Mouse (Mus musculus): ENCODE data around the gene Rpl7l1. TPM values are rescaled to one million over a fixed set of nuclear protein-coding genes. Genes with fewer than 3 reads are reported as not detected.

Rpl7l1 gene
- polyA plus RNA-seq, 2 experiments = 38.0 to 65.5 TPM

- peak in 2 of 3 experiments; percentile 31 to 33 for DNase-seq (ENCODE audit: low read depth in 3 of 3, low spot score in 3 of 3)
- peaks cover 0 to 3% of the 10 kb centered on the region in 2 experiments; a peak in 2 of 4 replicates for H3K4me1 ChIP-seq (replicated peaks; ENCODE audit: control insufficient read depth in 2 of 2, insufficient read depth in 2 of 2, low read length in 1 of 2)
- no peak overlapping the region for H3K4me2 ChIP-seq (ENCODE audit: low read depth)
- no peak overlapping the region for H3K9ac ChIP-seq (replicated peaks)
- ATAC-seq (ENCODE audit: insufficient read depth) = peak; percentile 26; the same call in 1 of the 2 replicates
- TF ChIP-seq CTCF (IDR thresholded peaks at IDR 0.05; ENCODE audit: low read depth) = peak; percentile 81
- TF ChIP-seq EP300 (IDR thresholded peaks at IDR 0.05; ENCODE audit: low read depth) = no peak
- H3K9me3 ChIP-seq (ENCODE audit: control insufficient read depth, low read length) = no peaks in the 10 kb centered on the region
- H3K27ac ChIP-seq = no peak overlapping the region
- no peak overlapping the region for H3K4me3 ChIP-seq (ENCODE audit: insufficient read depth in 1 of 2, low read depth in 2 of 2, low read length in 2 of 2)
- no peaks in the 10 kb centered on the region for H3K36me3 ChIP-seq (replicated peaks; ENCODE audit: control insufficient read depth, insufficient read depth, low read depth)
- H3K27me3 ChIP-seq (ENCODE audit: control insufficient read depth, insufficient read depth, low read length) = no peaks in the 10 kb centered on the region
- WGBS (ENCODE audit: insufficient replicate concordance) = 49% methylated on average over 10 of the region's 10 CpGs
Observed at GRCm38 (mm10) chr17:46736160-46736559, 46.3 kb downstream of the Rpl7l1 start.

GRCm38 (mm10) chr17:46735287-46735686 lies 47.2 kb downstream of the Rpl7l1 start:
- Histone ChIP-seq H3K9ac (replicated peaks) (no peak overlapping the region), H3K4me3 (ENCODE audit: insufficient read depth in 1 of 2, low read depth in 2 of 2, low read length in 2 of 2) (no peak overlapping the region), H3K27ac (no peak overlapping the region), H3K4me2 (ENCODE audit: low read depth) (no peak overlapping the region), H3K9me3 (ENCODE audit: control insufficient read depth, low read length) (no peaks in the 10 kb centered on the region), H3K27me3 (ENCODE audit: control insufficient read depth, insufficient read depth, low read length) (no peaks in the 10 kb centered on the region), H3K4me1 (replicated peaks; ENCODE audit: control insufficient read depth in 2 of 2, insufficient read depth in 2 of 2, low read length in 1 of 2) (peaks cover 0 to 1% of the 10 kb centered on the region in 2 experiments; a peak in 2 of 4 replicates), H3K36me3 (replicated peaks; ENCODE audit: control insufficient read depth, insufficient read depth, low read depth) (no peaks in the 10 kb centered on the region)
- TF ChIP-seq CTCF (IDR thresholded peaks at IDR 0.05; ENCODE audit: low read depth) (no peak), EP300 (IDR thresholded peaks at IDR 0.05; ENCODE audit: low read depth) (no peak)
- no peak for DNase-seq (ENCODE audit: low read depth in 3 of 3, low spot score in 3 of 3)
- peak; percentile 42; the same call in 1 of the 2 replicates for ATAC-seq (ENCODE audit: insufficient read depth)
- 69% methylated on average over 7 of the region's 7 CpGs for WGBS (ENCODE audit: insufficient replicate concordance)

GRCm38 (mm10) chr17:46734055-46734454 lies 48.4 kb downstream of the Rpl7l1 start:
- no peak overlapping the region for H3K4me3 ChIP-seq (ENCODE audit: insufficient read depth in 1 of 2, low read depth in 2 of 2, low read length in 2 of 2)
- no peak overlapping the region for H3K27ac ChIP-seq
- H3K9ac ChIP-seq (replicated peaks) = no peak overlapping the region
- TF ChIP-seq EP300 (IDR thresholded peaks at IDR 0.05; ENCODE audit: low read depth) (no peak), CTCF (IDR thresholded peaks at IDR 0.05; ENCODE audit: low read depth) (no peak)
- H3K36me3 ChIP-seq (replicated peaks; ENCODE audit: control insufficient read depth, insufficient read depth, low read depth) = no peaks in the 10 kb centered on the region
- 70% methylated on average over 3 of the region's 3 CpGs for WGBS (ENCODE audit: insufficient replicate concordance)
- H3K9me3 ChIP-seq (ENCODE audit: control insufficient read depth, low read length) = no peaks in the 10 kb centered on the region
- DNase-seq (ENCODE audit: low read depth in 3 of 3, low spot score in 3 of 3) (no peak), ATAC-seq (ENCODE audit: insufficient read depth) (no peak)
- H3K27me3 ChIP-seq (ENCODE audit: control insufficient read depth, insufficient read depth, low read length) = no peaks in the 10 kb centered on the region; the same call in 1 of the 2 replicates
- peaks cover 0 to 1% of the 10 kb centered on the region in 2 experiments; a peak in 2 of 4 replicates for H3K4me1 ChIP-seq (replicated peaks; ENCODE audit: control insufficient read depth in 2 of 2, insufficient read depth in 2 of 2, low read length in 1 of 2)
- no peak overlapping the region for H3K4me2 ChIP-seq (ENCODE audit: low read depth)

- DNase-seq (ENCODE audit: low read depth in 3 of 3, low spot score in 3 of 3) (no peak), ATAC-seq (ENCODE audit: insufficient read depth) (peak; percentile 54)
- no peaks in the 10 kb centered on the region; the same call in 1 of the 2 replicates for H3K27me3 ChIP-seq (ENCODE audit: control insufficient read depth, insufficient read depth, low read length)
- no peak for TF ChIP-seq CTCF (IDR thresholded peaks at IDR 0.05; ENCODE audit: low read depth)
- no peak for TF ChIP-seq EP300 (IDR thresholded peaks at IDR 0.05; ENCODE audit: low read depth)
- no peak within 1 kb of the TSS for H3K9ac ChIP-seq (replicated peaks)
- WGBS (ENCODE audit: insufficient replicate concordance) = 38% methylated on average over 24 of the region's 24 CpGs
- no peaks in the 10 kb centered on the region for H3K9me3 ChIP-seq (ENCODE audit: control insufficient read depth, low read length)
- no peak within 1 kb of the TSS for H3K27ac ChIP-seq
- H3K4me3 ChIP-seq (ENCODE audit: insufficient read depth in 1 of 2, low read depth in 2 of 2, low read length in 2 of 2) = peak within 1 kb of the TSS in 1 of 2 experiments; percentile 1; a peak in 2 of 4 replicates
- peak within 1 kb of the TSS; percentile 26 for H3K4me2 ChIP-seq (ENCODE audit: low read depth)
- no peaks in the 10 kb centered on the region; a peak in 1 of 4 replicates for H3K4me1 ChIP-seq (replicated peaks; ENCODE audit: control insufficient read depth in 2 of 2, insufficient read depth in 2 of 2, low read length in 1 of 2)
- peaks cover 2% of the 10 kb centered on the region; the same call in 1 of the 2 replicates for H3K36me3 ChIP-seq (replicated peaks; ENCODE audit: control insufficient read depth, insufficient read depth, low read depth)
Observed at GRCm38 (mm10) chr17:46728904-46729318, 53.6 kb downstream of the Rpl7l1 start, which contains the start of gene Gnmt. Gene Gnmt, minus strand, starts transcription at chr17:46729168.

GRCm38 (mm10) chr17:46728496-46728895 lies 54.0 kb downstream of the Rpl7l1 start:
- Histone ChIP-seq H3K27me3 (ENCODE audit: control insufficient read depth, insufficient read depth, low read length) (no peaks in the 10 kb centered on the region; the same call in 1 of the 2 replicates), H3K4me3 (ENCODE audit: insufficient read depth in 1 of 2, low read depth in 2 of 2, low read length in 2 of 2) (peak overlapping the region in 1 of 2 experiments; percentile 1; a peak in 2 of 4 replicates), H3K9me3 (ENCODE audit: control insufficient read depth, low read length) (no peaks in the 10 kb centered on the region), H3K4me1 (replicated peaks; ENCODE audit: control insufficient read depth in 2 of 2, insufficient read depth in 2 of 2, low read length in 1 of 2) (no peaks in the 10 kb centered on the region), H3K27ac (no peak overlapping the region), H3K36me3 (replicated peaks; ENCODE audit: control insufficient read depth, insufficient read depth, low read depth) (peaks cover 2% of the 10 kb centered on the region; the same call in 1 of the 2 replicates), H3K4me2 (ENCODE audit: low read depth) (peak overlapping the region; percentile 26), H3K9ac (replicated peaks) (no peak overlapping the region)
- ATAC-seq (ENCODE audit: insufficient read depth) = no peak
- DNase-seq (ENCODE audit: low read depth in 3 of 3, low spot score in 3 of 3) = no peak
- 53% methylated on average over 11 of the region's 11 CpGs for WGBS (ENCODE audit: insufficient replicate concordance)
- TF ChIP-seq EP300 (IDR thresholded peaks at IDR 0.05; ENCODE audit: low read depth) (no peak), CTCF (IDR thresholded peaks at IDR 0.05; ENCODE audit: low read depth) (no peak)

All from liver, embryonic 14.5 days (tissue).